Mouse (Mus musculus): ENCODE measurements at regions not wholly inside any gene's neighbourhood (a gene's known extent, or its start where the extent isn't known, plus 50 kb on each side); places are given as distances from the start of the nearest gene placed in this dataset.
"Not testable (repeated sequence)": the region's sequence is repeated elsewhere in the genome, so short reads cannot be mapped to it uniquely, and the experiment has no call there.

DNA sequence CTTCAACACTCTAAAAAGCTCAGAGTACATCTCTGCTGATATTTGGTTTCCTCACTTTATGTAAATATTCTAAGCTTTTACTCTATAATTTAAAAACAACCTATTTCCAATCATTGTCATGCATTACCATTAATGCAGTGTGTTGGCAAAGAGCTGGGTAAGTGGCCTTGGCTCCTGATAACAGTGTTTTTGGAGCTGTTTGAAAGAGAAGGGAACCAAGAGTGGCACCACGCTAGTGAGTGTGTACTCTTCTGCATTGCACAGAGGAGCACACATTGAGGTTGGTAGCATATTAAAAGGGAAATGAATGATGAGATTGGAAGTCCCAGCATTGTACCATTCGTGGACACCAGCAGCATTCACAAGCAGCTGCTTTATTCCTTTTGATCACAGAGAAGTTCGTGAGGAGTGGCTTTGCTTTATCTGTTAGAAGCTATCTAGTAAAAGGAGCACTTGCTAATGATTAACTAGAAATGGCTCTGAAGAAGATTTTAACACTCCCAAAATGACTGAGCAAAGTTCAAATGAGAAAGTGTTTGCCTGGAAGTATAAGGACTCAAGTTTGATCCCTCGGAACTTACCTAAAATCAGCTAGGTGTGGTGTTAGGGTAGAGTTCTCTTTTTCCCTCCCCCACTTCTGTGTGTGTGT, 284.3 kb upstream of the Tbl1xr1 start:
- Histone ChIP-seq H3K4me1 (replicated peaks; ENCODE audit: low read depth, low read length) (no peaks in the 10 kb centered on the region), H3K9me3 (ENCODE audit: low read length) (peaks cover 9% of the 10 kb centered on the region), H3K36me3 (ENCODE audit: insufficient read depth, low read length) (no peaks in the 10 kb centered on the region), H3K27me3 (ENCODE audit: insufficient read depth, low read length) (no peaks in the 10 kb centered on the region), H3K4me3 (replicated peaks; ENCODE audit: low read length) (no peak overlapping the region)
- TF ChIP-seq CTCF (conservative IDR thresholded peaks at IDR 0.05; ENCODE audit: low read length) = no peak
- no peak for TF ChIP-seq NANOG (IDR thresholded peaks at IDR 0.05; ENCODE audit: borderline replicate concordance, low read length)
- no peak for TF ChIP-seq POU5F1 (IDR thresholded peaks at IDR 0.05; ENCODE audit: borderline replicate concordance, low read length)

DNA sequence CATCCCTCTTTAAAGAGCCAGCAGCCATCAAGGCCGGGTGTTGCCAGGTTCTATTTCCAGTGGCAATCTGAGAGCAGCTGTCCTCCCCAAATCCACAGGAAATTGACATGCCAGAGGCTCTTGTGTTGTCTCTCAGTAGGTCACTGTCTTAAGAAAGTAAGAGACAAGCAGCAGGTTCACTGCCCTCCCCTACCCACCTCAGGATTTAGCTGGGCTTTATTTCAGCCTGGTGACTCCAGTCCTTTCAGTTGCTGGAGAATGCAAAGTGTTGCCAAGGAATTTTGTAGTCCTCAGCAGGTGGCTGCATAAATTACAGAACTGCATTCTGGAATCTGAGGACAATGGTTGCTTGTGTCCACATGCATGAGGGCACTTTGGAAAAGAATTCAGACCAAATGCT, 278.3 kb upstream of the Tbl1xr1 start:
- H3K36me3 ChIP-seq (ENCODE audit: insufficient read depth, low read length) = no peaks in the 10 kb centered on the region
- H3K4me3 ChIP-seq (replicated peaks; ENCODE audit: low read length) = no peak overlapping the region
- H3K9me3 ChIP-seq (ENCODE audit: low read length) = peaks cover 38% of the 10 kb centered on the region
- H3K27me3 ChIP-seq (ENCODE audit: insufficient read depth, low read length) = no peaks in the 10 kb centered on the region
- no peaks in the 10 kb centered on the region for H3K4me1 ChIP-seq (replicated peaks; ENCODE audit: low read depth, low read length)
- TF ChIP-seq POU5F1 (IDR thresholded peaks at IDR 0.05; ENCODE audit: borderline replicate concordance, low read length) (no peak), CTCF (conservative IDR thresholded peaks at IDR 0.05; ENCODE audit: low read length) (no peak), NANOG (IDR thresholded peaks at IDR 0.05; ENCODE audit: borderline replicate concordance, low read length) (no peak)

DNA sequence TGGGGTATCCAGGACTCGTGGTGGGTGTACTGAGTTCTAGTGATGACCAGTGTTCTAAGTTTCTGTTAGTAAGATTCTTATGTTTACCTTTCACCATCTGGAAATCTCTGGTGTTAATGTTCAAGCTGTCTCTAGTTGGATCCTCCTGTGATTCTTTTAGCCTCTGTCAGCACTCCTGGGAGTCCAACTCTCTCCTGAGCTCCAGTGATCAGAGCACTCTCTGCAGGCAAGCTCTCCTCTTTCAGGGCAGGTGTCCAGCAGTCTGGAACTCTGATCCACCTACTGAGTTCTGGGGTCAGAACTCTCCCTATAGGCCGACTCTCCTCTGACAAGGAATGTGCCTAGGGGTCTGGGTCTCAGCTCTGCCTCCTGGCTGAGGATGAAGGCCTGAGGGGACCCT, 272.6 kb upstream of the Tbl1xr1 start:
- not testable (repeated sequence) for H3K36me3 ChIP-seq (ENCODE audit: insufficient read depth, low read length); H3K4me3 ChIP-seq (replicated peaks; ENCODE audit: low read length); H3K4me1 ChIP-seq (replicated peaks; ENCODE audit: low read depth, low read length); H3K27me3 ChIP-seq (ENCODE audit: insufficient read depth, low read length)
- H3K9me3 ChIP-seq (ENCODE audit: low read length) = peaks cover 41% of the 10 kb centered on the region

DNA sequence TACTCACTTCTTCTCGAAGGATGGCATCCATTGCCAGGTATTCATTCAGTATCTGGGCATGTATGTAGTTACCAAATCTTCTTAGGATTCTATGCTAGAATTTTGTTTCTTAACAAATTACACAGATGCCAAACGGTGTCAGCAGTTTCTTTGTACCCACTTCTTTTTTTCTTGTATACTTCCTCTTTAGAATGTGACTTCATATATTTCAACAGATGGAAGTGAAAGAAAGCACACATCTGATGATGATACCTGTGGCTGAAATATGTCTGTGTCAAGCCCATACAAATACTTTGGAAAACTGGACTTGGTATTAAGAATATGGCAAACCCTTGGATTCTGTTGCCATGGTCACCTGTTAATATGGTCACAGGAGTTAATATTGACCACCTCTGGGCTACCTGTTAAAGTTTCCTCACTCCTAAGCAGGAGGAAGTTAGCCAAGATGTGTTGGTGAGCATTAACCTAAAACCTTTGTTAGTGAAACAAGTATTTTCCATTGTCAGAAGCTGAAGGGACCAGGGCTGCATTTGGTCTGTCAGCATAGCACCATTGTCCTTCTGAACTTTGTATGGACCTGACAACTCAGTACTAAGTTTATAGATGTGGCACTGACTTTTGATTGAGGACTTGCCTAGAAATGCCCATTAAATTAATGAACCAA, 269.8 kb upstream of the Tbl1xr1 start:
- Histone ChIP-seq H3K9me3 (ENCODE audit: low read length) (peaks cover 33% of the 10 kb centered on the region), H3K4me3 (replicated peaks; ENCODE audit: low read length) (no peak overlapping the region), H3K36me3 (ENCODE audit: insufficient read depth, low read length) (no peaks in the 10 kb centered on the region), H3K4me1 (replicated peaks; ENCODE audit: low read depth, low read length) (no peaks in the 10 kb centered on the region), H3K27me3 (ENCODE audit: insufficient read depth, low read length) (no peaks in the 10 kb centered on the region)
- no peak for TF ChIP-seq POU5F1 (IDR thresholded peaks at IDR 0.05; ENCODE audit: borderline replicate concordance, low read length)
- no peak for TF ChIP-seq CTCF (conservative IDR thresholded peaks at IDR 0.05; ENCODE audit: low read length)
- no peak for TF ChIP-seq NANOG (IDR thresholded peaks at IDR 0.05; ENCODE audit: borderline replicate concordance, low read length)

DNA sequence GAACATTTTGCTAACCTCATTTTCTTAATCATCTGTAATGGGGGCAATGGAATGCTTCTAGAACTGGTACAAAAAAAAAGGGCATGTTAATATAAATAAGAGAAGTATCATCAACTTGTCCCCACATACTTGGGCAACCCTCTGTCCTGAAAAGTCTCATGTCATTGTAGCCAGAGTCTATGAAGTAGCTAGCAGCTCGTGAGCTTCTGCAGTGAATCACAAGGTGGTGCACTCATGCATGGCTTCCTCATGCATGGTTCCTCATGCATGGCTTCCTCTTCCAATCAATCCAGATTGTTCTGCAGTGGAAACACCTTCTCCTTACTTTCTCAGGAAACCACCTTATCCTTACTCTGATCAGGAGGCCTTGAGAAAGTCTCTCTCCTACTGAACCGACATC, 267.9 kb upstream of the Tbl1xr1 start:
- H3K9me3 ChIP-seq (ENCODE audit: low read length) = peaks cover 15% of the 10 kb centered on the region
- H3K36me3 ChIP-seq (ENCODE audit: insufficient read depth, low read length) = no peaks in the 10 kb centered on the region
- no peaks in the 10 kb centered on the region for H3K27me3 ChIP-seq (ENCODE audit: insufficient read depth, low read length)
- TF ChIP-seq NANOG (IDR thresholded peaks at IDR 0.05; ENCODE audit: borderline replicate concordance, low read length) = no peak
- TF ChIP-seq CTCF (conservative IDR thresholded peaks at IDR 0.05; ENCODE audit: low read length) = no peak
- no peak for TF ChIP-seq POU5F1 (IDR thresholded peaks at IDR 0.05; ENCODE audit: borderline replicate concordance, low read length)
- H3K4me3 ChIP-seq (replicated peaks; ENCODE audit: low read length) = no peak overlapping the region
- no peaks in the 10 kb centered on the region for H3K4me1 ChIP-seq (replicated peaks; ENCODE audit: low read depth, low read length)

DNA sequence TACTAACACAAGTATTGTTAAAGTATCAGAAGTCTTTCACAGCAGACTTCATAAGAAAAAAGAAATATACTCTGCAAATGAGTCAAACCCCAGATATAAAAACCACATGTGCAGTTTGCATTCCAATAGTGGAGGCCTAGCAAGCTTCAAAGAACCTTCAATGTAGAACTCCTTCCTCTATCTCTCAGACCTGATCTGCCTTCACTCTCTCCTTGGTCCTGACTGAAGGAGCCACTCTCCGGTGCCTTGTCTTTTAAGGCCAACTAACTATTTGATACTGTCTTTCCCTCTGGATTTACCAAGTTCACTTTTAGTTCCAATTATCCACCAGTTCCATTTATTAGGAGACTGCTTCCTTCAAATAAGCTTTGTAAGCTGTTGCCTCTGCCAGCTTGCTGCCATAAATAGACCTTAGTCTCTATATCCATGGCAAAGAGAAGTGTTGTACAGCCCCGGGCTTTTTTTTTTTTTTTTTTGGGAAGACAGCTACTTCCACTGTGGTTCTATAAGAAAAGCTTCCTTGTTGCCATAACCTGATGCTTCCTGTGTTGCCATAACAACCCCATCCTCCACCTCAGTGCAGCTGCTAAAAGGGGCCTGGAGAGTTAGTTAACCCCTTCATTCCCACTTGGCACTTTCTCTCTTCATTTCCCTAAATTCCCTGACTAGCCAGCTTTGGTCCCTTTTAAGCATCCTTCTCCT, 266.5 kb upstream of the Tbl1xr1 start:
- no peak for TF ChIP-seq CTCF (conservative IDR thresholded peaks at IDR 0.05; ENCODE audit: low read length)
- TF ChIP-seq NANOG (IDR thresholded peaks at IDR 0.05; ENCODE audit: borderline replicate concordance, low read length) = no peak
- no peaks in the 10 kb centered on the region for H3K27me3 ChIP-seq (ENCODE audit: insufficient read depth, low read length)
- no peak overlapping the region for H3K4me3 ChIP-seq (replicated peaks; ENCODE audit: low read length)
- H3K4me1 ChIP-seq (replicated peaks; ENCODE audit: low read depth, low read length) = no peaks in the 10 kb centered on the region
- H3K36me3 ChIP-seq (ENCODE audit: insufficient read depth, low read length) = no peaks in the 10 kb centered on the region
- H3K9me3 ChIP-seq (ENCODE audit: low read length) = peaks cover 1% of the 10 kb centered on the region; the same call in 1 of the 2 replicates

DNA sequence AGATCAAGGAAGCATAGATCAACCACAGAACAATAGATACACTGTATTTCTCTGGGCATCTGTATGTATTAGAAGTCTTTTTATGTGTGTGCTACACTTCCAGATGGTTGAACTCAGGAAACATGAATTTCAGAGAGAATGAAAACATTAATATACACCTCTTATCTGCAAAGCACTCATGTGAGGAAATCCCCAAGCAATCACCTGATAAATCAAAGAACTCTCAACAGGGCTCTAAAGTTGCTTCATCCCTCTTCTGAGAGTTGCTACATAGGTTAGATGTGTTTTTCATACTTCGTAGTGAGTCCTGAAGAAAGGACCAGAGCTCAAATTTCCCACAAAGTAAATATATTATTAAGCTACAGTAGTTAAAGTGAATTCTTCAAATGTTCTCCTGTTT, 263.1 kb upstream of the Tbl1xr1 start:
- no peaks in the 10 kb centered on the region for H3K4me1 ChIP-seq (replicated peaks; ENCODE audit: low read depth, low read length)
- H3K4me3 ChIP-seq (replicated peaks; ENCODE audit: low read length) = no peak overlapping the region
- H3K27me3 ChIP-seq (ENCODE audit: insufficient read depth, low read length) = no peaks in the 10 kb centered on the region
- TF ChIP-seq CTCF (conservative IDR thresholded peaks at IDR 0.05; ENCODE audit: low read length) (no peak), NANOG (IDR thresholded peaks at IDR 0.05; ENCODE audit: borderline replicate concordance, low read length) (no peak), POU5F1 (IDR thresholded peaks at IDR 0.05; ENCODE audit: borderline replicate concordance, low read length) (no peak)
- H3K36me3 ChIP-seq (ENCODE audit: insufficient read depth, low read length) = no peaks in the 10 kb centered on the region
- H3K9me3 ChIP-seq (ENCODE audit: low read length) = no peaks in the 10 kb centered on the region

DNA sequence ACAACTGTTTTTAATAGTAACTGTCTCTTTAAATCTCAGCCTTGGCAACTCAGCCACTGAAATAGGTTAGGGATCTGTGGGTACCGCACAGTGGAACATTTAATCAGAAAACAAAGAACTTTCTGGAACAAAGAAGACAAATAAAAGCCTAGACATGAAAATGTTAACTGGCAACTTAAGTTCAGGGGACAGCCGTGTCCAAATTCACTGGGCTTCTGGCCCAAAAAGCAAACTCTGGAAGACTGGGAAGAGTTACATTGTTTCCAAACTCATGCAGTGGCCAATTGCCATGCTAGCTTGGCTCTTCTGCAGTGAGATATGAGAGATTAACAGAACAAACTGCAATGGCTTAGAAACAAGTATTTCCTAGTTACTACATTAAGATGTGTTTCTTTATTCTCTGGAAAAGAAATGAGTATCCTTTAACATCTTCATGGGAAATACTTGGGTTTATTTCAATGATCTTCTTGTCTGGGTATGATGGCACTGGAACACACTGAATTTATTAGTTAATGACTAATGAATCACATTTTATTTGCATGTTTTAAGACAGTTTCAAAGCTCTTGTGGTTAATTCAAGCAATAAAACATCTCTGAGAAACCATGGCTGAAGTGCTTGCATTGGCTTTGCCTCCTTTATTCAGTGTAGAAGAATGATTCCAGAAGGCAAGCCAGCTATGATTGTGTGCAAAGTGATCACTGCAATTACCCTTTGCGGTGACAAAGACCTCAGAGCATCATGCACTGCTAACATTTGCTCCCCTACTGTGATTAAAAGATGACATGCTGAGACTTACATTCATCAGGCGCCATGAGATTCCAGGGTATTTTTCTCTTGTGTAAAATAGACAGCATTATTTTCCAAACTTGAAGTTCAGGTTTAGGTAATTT, 259.2 kb upstream of the Tbl1xr1 start:
- Histone ChIP-seq H3K4me1 (replicated peaks; ENCODE audit: low read depth, low read length) (no peaks in the 10 kb centered on the region), H3K27me3 (ENCODE audit: insufficient read depth, low read length) (no peaks in the 10 kb centered on the region), H3K9me3 (ENCODE audit: low read length) (no peaks in the 10 kb centered on the region), H3K4me3 (replicated peaks; ENCODE audit: low read length) (no peak overlapping the region), H3K36me3 (ENCODE audit: insufficient read depth, low read length) (no peaks in the 10 kb centered on the region)
- TF ChIP-seq POU5F1 (IDR thresholded peaks at IDR 0.05; ENCODE audit: borderline replicate concordance, low read length) (no peak), CTCF (conservative IDR thresholded peaks at IDR 0.05; ENCODE audit: low read length) (no peak), NANOG (IDR thresholded peaks at IDR 0.05; ENCODE audit: borderline replicate concordance, low read length) (no peak)

Measured in E14TG2a.4 (cell line).